Mouse (Mus musculus): ENCODE measurements around the gene Etv6. TPM values are rescaled to one million over a fixed set of nuclear protein-coding genes. Genes with fewer than 3 reads are reported as not detected.

Gene Etv6
- polyA plus RNA-seq, 1 experiment from 2014 or later = 6.9 TPM

- WGBS = 80% methylated on average over 5 of the region's 5 CpGs
Observed at GRCm38 (mm10) chr6:134167963-134168362, 132.5 kb downstream of the Etv6 start.

GRCm38 (mm10) chr6:134168799-134169198 lies 133.3 kb downstream of the Etv6 start:
- no peaks in the 10 kb centered on the region for H3K27me3 ChIP-seq
- 93% methylated on average over 11 of the region's 11 CpGs for WGBS
- H3K4me1 ChIP-seq (replicated peaks) = peaks cover 9% of the 10 kb centered on the region
- H3K27ac ChIP-seq (replicated peaks) = no peak overlapping the region
- no peaks in the 10 kb centered on the region for H3K9me3 ChIP-seq
- no peak overlapping the region for H3K4me3 ChIP-seq
- no peak overlapping the region for H3K4me2 ChIP-seq
- no peaks in the 10 kb centered on the region for H3K36me3 ChIP-seq
- no peak overlapping the region for H3K9ac ChIP-seq
- ATAC-seq (ENCODE audit: low read depth) = no peak

More at GRCm38 (mm10) chr6:134167963-134168362, 132.5 kb downstream of the Etv6 start:
- H3K9me3 ChIP-seq = no peaks in the 10 kb centered on the region
- no peaks in the 10 kb centered on the region for H3K27me3 ChIP-seq
- peaks cover 9% of the 10 kb centered on the region for H3K4me1 ChIP-seq (replicated peaks)
- H3K9ac ChIP-seq = no peak overlapping the region
- no peak overlapping the region for H3K4me2 ChIP-seq
- no peak overlapping the region for H3K27ac ChIP-seq (replicated peaks)
- no peak overlapping the region for H3K4me3 ChIP-seq
- no peak for ATAC-seq (ENCODE audit: low read depth)
- no peaks in the 10 kb centered on the region for H3K36me3 ChIP-seq

GRCm38 (mm10) chr6:134171235-134171634 lies 135.7 kb downstream of the Etv6 start:
- Histone ChIP-seq H3K4me2 (no peak overlapping the region), H3K36me3 (no peaks in the 10 kb centered on the region), H3K9ac (no peak overlapping the region), H3K4me1 (replicated peaks) (peaks cover 18% of the 10 kb centered on the region), H3K4me3 (no peak overlapping the region), H3K9me3 (no peaks in the 10 kb centered on the region), H3K27ac (replicated peaks) (no peak overlapping the region), H3K27me3 (no peaks in the 10 kb centered on the region)
- ATAC-seq (ENCODE audit: low read depth) = no peak; the same call in 1 of the 2 replicates
- 82% methylated on average over 1 of the region's 1 CpGs for WGBS

- no peak overlapping the region for H3K4me3 ChIP-seq
- no peaks in the 10 kb centered on the region for H3K9me3 ChIP-seq
- no peak for ATAC-seq (ENCODE audit: low read depth)
- no peaks in the 10 kb centered on the region for H3K36me3 ChIP-seq
- 88% methylated on average over 17 of the region's 17 CpGs for WGBS
- peaks cover 18% of the 10 kb centered on the region for H3K4me1 ChIP-seq (replicated peaks)
- no peak overlapping the region for H3K4me2 ChIP-seq
- no peaks in the 10 kb centered on the region for H3K27me3 ChIP-seq
- no peak overlapping the region for H3K27ac ChIP-seq (replicated peaks)
- no peak overlapping the region for H3K9ac ChIP-seq
Observed at GRCm38 (mm10) chr6:134171906-134172728, 136.6 kb downstream of the Etv6 start.

GRCm38 (mm10) chr6:134173439-134173838 lies 137.9 kb downstream of the Etv6 start:
- no peak overlapping the region for H3K4me3 ChIP-seq
- no peaks in the 10 kb centered on the region for H3K27me3 ChIP-seq
- H3K4me2 ChIP-seq = no peak overlapping the region
- H3K4me1 ChIP-seq (replicated peaks) = peaks cover 18% of the 10 kb centered on the region
- no peaks in the 10 kb centered on the region for H3K36me3 ChIP-seq
- H3K27ac ChIP-seq (replicated peaks) = no peak overlapping the region
- 75% methylated on average over 6 of the region's 6 CpGs for WGBS
- no peaks in the 10 kb centered on the region for H3K9me3 ChIP-seq
- no peak for ATAC-seq (ENCODE audit: low read depth)
- no peak overlapping the region for H3K9ac ChIP-seq

- no peak for ATAC-seq (ENCODE audit: low read depth)
- Histone ChIP-seq H3K27me3 (no peaks in the 10 kb centered on the region), H3K9me3 (no peaks in the 10 kb centered on the region), H3K36me3 (no peaks in the 10 kb centered on the region), H3K4me1 (replicated peaks) (peaks cover 17% of the 10 kb centered on the region), H3K27ac (replicated peaks) (no peak overlapping the region), H3K9ac (no peak overlapping the region), H3K4me2 (no peak overlapping the region), H3K4me3 (no peak overlapping the region)
- WGBS = 50% methylated on average over 9 of the region's 9 CpGs
Observed at GRCm38 (mm10) chr6:134175059-134175458, 139.6 kb downstream of the Etv6 start.

GRCm38 (mm10) chr6:134177196-134177595 lies 141.7 kb downstream of the Etv6 start:
- Histone ChIP-seq H3K4me3 (no peak overlapping the region), H3K9me3 (no peaks in the 10 kb centered on the region), H3K4me2 (no peak overlapping the region), H3K36me3 (no peaks in the 10 kb centered on the region), H3K9ac (no peak overlapping the region), H3K27me3 (no peaks in the 10 kb centered on the region), H3K4me1 (replicated peaks) (peaks cover 15% of the 10 kb centered on the region), H3K27ac (replicated peaks) (no peak overlapping the region)
- WGBS = 88% methylated on average over 5 of the region's 5 CpGs
- ATAC-seq (ENCODE audit: low read depth) = no peak

- ATAC-seq (ENCODE audit: low read depth) = no peak
- H3K9me3 ChIP-seq = no peaks in the 10 kb centered on the region
Observed at GRCm38 (mm10) chr6:134182301-134182948, 146.9 kb downstream of the Etv6 start.

GRCm38 (mm10) chr6:134183592-134184342 lies 148.3 kb downstream of the Etv6 start:
- 86% methylated on average over 11 of the region's 11 CpGs for WGBS
- no peaks in the 10 kb centered on the region for H3K36me3 ChIP-seq
- H3K27me3 ChIP-seq = no peaks in the 10 kb centered on the region
- H3K27ac ChIP-seq (replicated peaks) = no peak overlapping the region
- peaks cover 24% of the 10 kb centered on the region for H3K4me1 ChIP-seq (replicated peaks)
- H3K4me3 ChIP-seq = no peak overlapping the region
- H3K4me2 ChIP-seq = no peak overlapping the region
- H3K9ac ChIP-seq = no peak overlapping the region
- ATAC-seq (ENCODE audit: low read depth) = no peak
- H3K9me3 ChIP-seq = no peaks in the 10 kb centered on the region

More at GRCm38 (mm10) chr6:134182301-134182948, 146.9 kb downstream of the Etv6 start:
- Histone ChIP-seq H3K27ac (replicated peaks) (0 out of 2 replicates have a peak overlapping the region, but pooled peaks have one; percentile 9), H3K4me1 (replicated peaks) (peaks cover 15% of the 10 kb centered on the region; the same call in 1 of the 2 replicates), H3K9ac (no peak overlapping the region), H3K27me3 (no peaks in the 10 kb centered on the region), H3K4me3 (no peak overlapping the region), H3K36me3 (no peaks in the 10 kb centered on the region), H3K4me2 (no peak overlapping the region)
- 78% methylated on average over 17 of the region's 17 CpGs for WGBS

- no peak for ATAC-seq (ENCODE audit: low read depth)
- Histone ChIP-seq H3K4me2 (no peak overlapping the region), H3K4me1 (replicated peaks) (peaks cover 50% of the 10 kb centered on the region), H3K4me3 (no peak overlapping the region), H3K36me3 (no peaks in the 10 kb centered on the region), H3K27ac (replicated peaks) (peak overlapping the region; percentile 42; the same call in 1 of the 2 replicates), H3K9ac (no peak overlapping the region), H3K27me3 (no peaks in the 10 kb centered on the region), H3K9me3 (no peaks in the 10 kb centered on the region)
- WGBS = 53% methylated on average over 6 of the region's 6 CpGs
Observed at GRCm38 (mm10) chr6:134186286-134186903, 150.9 kb downstream of the Etv6 start.

GRCm38 (mm10) chr6:134188719-134189118 lies 153.2 kb downstream of the Etv6 start:
- Histone ChIP-seq H3K27ac (replicated peaks) (no peak overlapping the region), H3K4me3 (no peak overlapping the region), H3K27me3 (no peaks in the 10 kb centered on the region), H3K4me1 (replicated peaks) (peaks cover 50% of the 10 kb centered on the region), H3K4me2 (no peak overlapping the region), H3K9me3 (no peaks in the 10 kb centered on the region), H3K36me3 (no peaks in the 10 kb centered on the region), H3K9ac (no peak overlapping the region)
- no peak for ATAC-seq (ENCODE audit: low read depth)
- WGBS = 33% methylated on average over 3 of the region's 3 CpGs

All from neural tube, embryonic 13.5 days (tissue).